Comparison of ENCODE assay signal across 27 mouse cellular contexts in genomic region chr10:50639607-50640006, GRCm38 (mm10).
"Had no signal": no experiment of that assay in that cellular context is flagged by ENCODE, and none has a peak within 500 bp of the region (broad histone marks: within the 10 kb centered on the region; RNA-seq: fewer than 3 reads in every experiment).

No protein-coding gene starts in this region.

- DNase-seq: left cerebral cortex, postnatal 4 days; liver; liver, embryonic 13.5 days; liver, postnatal 0 days; lung, adult 18-20 months; lung, adult 2 months; lung, embryonic 14.5 days; lung, postnatal 10 days; lung, postnatal 14 days; lung, postnatal 36 days; lung, postnatal 4 days had no signal

- H3K9me3 ChIP-seq: limb, embryonic 10.5 days; limb, embryonic 12.5 days; limb, embryonic 13.5 days; limb, embryonic 15.5 days; liver, embryonic 12.5 days; liver, embryonic 13.5 days; liver, embryonic 15.5 days; lung, embryonic 15.5 days; megakaryocyte, embryonic 14.5 days; midbrain, embryonic 10.5 days; midbrain, embryonic 12.5 days; midbrain, embryonic 13.5 days; midbrain, embryonic 15.5 days; neural tube, embryonic 12.5 days had no signal

- H3K36me3 ChIP-seq: limb, embryonic 10.5 days; limb, embryonic 12.5 days; limb, embryonic 13.5 days; lung, embryonic 15.5 days; midbrain, embryonic 10.5 days; midbrain, embryonic 12.5 days; midbrain, embryonic 15.5 days; neural tube, embryonic 12.5 days had no signal

- H3K4me1 ChIP-seq: limb, embryonic 10.5 days; limb, embryonic 12.5 days; limb, embryonic 13.5 days; limb, embryonic 15.5 days; liver, embryonic 12.5 days; liver, embryonic 13.5 days; liver, embryonic 15.5 days; lung, embryonic 15.5 days; midbrain, embryonic 10.5 days; midbrain, embryonic 12.5 days; midbrain, embryonic 13.5 days; midbrain, embryonic 15.5 days; neural tube, embryonic 12.5 days had no signal

- H3K4me3 ChIP-seq: limb, embryonic 10.5 days; limb, embryonic 12.5 days; limb, embryonic 13.5 days; limb, embryonic 15.5 days; liver, embryonic 12.5 days; liver, embryonic 13.5 days; liver, embryonic 15.5 days; lung, embryonic 15.5 days; megakaryocyte, embryonic 14.5 days; midbrain, embryonic 10.5 days; midbrain, embryonic 12.5 days; midbrain, embryonic 13.5 days; midbrain, embryonic 15.5 days; myocyte; neural tube, embryonic 12.5 days had no signal

- H3K27me3 ChIP-seq: limb, embryonic 12.5 days; limb, embryonic 13.5 days; limb, embryonic 15.5 days; liver, embryonic 12.5 days; liver, embryonic 13.5 days; liver, embryonic 15.5 days; lung, embryonic 15.5 days; megakaryocyte, embryonic 14.5 days; midbrain, embryonic 12.5 days; midbrain, embryonic 13.5 days; midbrain, embryonic 15.5 days; neural tube, embryonic 12.5 days had no signal

- H3K27ac ChIP-seq: limb, embryonic 10.5 days; limb, embryonic 12.5 days; limb, embryonic 13.5 days; limb, embryonic 15.5 days; liver, embryonic 12.5 days; liver, embryonic 13.5 days; liver, embryonic 14.5 days; liver, embryonic 15.5 days; lung, embryonic 15.5 days; macrophage; midbrain, embryonic 10.5 days; midbrain, embryonic 12.5 days; midbrain, embryonic 13.5 days; midbrain, embryonic 15.5 days; neural tube, embryonic 12.5 days had no signal

- H3K9ac ChIP-seq: limb, embryonic 12.5 days; limb, embryonic 13.5 days; limb, embryonic 15.5 days; liver, embryonic 12.5 days; liver, embryonic 13.5 days; liver, embryonic 14.5 days; liver, embryonic 15.5 days; liver, postnatal 0 days; lung, embryonic 14.5 days; lung, embryonic 15.5 days; midbrain, embryonic 12.5 days; midbrain, embryonic 13.5 days; midbrain, embryonic 15.5 days; neural tube, embryonic 12.5 days had no signal
